Mouse (Mus musculus) layer of hippocampus, adult 2 months (tissue): ENCODE measurements at regions not wholly inside any gene's neighbourhood (a gene's known extent, or its start where the extent isn't known, plus 50 kb on each side); places are given as distances from the start of the nearest gene placed in this dataset.

ENCODE experiments used
- DNase-seq, 2 experiments: peaks; one replicate each; pipeline ENCODE4 v3.0.0; 2022; ENCODE audit warnings: low spot score in 2 of 2
- H3K27ac ChIP-seq: fragments of 200-600 bp; 2 replicates; pipeline ENCODE4 v1.8.1; 2022
- H3K4me3 ChIP-seq: fragments of 200-600 bp; 2 replicates; pipeline ENCODE4 v1.8.1; 2022; ENCODE audit warnings: mild to moderate bottlenecking
- CTCF ChIP-seq: fragments of 200-600 bp; conservative IDR thresholded peaks from 2 replicates; pipeline ENCODE4 v1.8.1; 2022; ENCODE audit warnings: antibody characterized with exemption, mild to moderate bottlenecking, moderate library complexity

- H3K4me3 ChIP-seq = no peak overlapping the region
- no peak for TF ChIP-seq CTCF
- no peak for DNase-seq
- no peak overlapping the region for H3K27ac ChIP-seq
Measured at GRCm38 (mm10) chr10:99959279-99959678, 56.2 kb upstream of the Kitl start.

GRCm38 (mm10) chr10:99952486-99952885, 62.9 kb upstream of the Kitl start:
- H3K4me3 ChIP-seq = no peak overlapping the region
- TF ChIP-seq CTCF = no peak
- no peak for DNase-seq
- H3K27ac ChIP-seq = no peak overlapping the region

DNA sequence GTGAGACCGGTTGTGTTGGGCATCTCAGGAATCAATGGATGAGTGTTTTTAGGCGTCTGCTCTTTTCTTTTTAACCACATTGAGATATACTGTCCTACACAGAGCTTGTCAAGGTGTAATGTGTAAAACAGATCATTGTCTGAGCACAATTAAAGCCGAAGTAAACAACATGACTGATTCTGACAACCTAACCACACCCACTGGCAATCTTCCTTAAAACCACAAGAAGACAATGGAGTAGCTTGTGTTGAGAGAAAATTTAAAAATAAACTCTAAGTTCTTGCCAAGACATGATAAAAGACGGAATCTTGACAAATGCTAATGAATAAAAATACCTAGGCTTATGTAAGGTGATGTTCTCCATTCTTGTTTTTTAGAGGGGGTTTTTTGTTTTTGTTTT, 63.7 kb upstream of the Kitl start:
- Histone ChIP-seq H3K27ac (no peak overlapping the region), H3K4me3 (no peak overlapping the region)
- DNase-seq = no peak
- no peak for TF ChIP-seq CTCF

DNA sequence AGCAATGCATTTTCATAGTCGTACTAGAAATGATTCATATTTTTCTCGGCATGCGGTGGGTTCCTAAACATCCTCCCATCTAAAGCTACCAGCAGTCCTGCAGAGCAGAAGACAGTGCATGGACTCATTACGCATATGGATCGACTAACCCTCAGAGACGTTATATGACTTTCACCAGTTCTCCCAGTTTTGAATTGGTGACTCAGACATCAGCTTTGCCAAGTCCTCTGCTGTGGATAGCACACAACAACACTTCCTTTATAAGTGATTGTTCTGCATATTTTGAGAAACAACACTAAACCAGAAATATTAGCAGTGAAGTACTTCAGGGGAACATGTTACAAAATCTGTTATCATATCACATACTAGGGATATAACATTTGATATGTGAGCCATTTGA, 64.1 kb upstream of the Kitl start:
- no peak for DNase-seq
- no peak for TF ChIP-seq CTCF

GRCm38 (mm10) chr10:99948740-99949139, 66.7 kb upstream of the Kitl start:
- H3K4me3 ChIP-seq = no peak overlapping the region
- TF ChIP-seq CTCF = no peak
- DNase-seq = no peak
- H3K27ac ChIP-seq = no peak overlapping the region

More for the DNA sequence above, 64.1 kb upstream of the Kitl start:
- no peak overlapping the region for H3K27ac ChIP-seq
- no peak overlapping the region for H3K4me3 ChIP-seq

DNA sequence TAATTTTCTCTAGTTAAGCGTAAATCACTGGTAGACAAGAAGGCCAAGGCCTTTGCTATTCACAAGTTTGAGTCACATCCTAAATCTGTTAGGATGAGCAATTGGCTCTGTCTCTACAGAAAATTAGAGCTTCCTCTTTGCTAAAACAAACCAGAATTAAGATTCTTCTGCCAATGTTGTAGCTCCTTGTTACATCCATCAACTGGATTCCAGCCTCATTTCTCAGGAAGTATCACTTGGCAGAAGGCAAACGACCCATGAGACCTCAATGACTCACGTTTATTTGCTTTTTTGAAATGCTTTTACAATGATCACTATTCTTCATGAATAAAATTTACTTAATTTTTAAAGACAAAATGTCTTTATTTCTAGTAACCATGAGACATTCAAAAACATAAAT, 70.0 kb upstream of the Kitl start:
- H3K27ac ChIP-seq = no peak overlapping the region
- no peak for TF ChIP-seq CTCF
- DNase-seq = no peak
- H3K4me3 ChIP-seq = no peak overlapping the region

DNA sequence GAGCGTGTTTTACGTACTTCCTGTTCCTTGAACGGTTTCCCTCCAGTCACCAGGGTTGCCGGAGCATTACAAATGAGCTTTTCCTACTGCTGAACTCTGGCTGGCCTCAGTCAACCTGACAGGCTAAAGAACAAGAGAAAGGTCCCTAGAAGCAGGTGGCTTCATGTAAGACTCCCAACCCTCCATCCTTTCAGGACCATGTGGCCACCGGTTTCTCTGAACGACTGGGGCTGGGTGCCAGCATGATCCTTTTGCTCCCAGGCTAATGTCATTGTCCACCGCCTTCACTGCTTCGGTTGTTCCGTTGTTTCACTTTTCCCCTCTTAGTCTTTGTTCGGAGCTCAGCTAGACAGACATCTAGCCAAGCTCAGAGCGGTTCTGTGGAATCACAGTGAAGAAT, 73.8 kb upstream of the Kitl start:
- no peak overlapping the region for H3K4me3 ChIP-seq
- no peak overlapping the region for H3K27ac ChIP-seq
- DNase-seq = no peak
- no peak for TF ChIP-seq CTCF

GRCm38 (mm10) chr10:99938901-99939300, 76.5 kb upstream of the Kitl start:
- no peak overlapping the region for H3K4me3 ChIP-seq
- TF ChIP-seq CTCF = no peak
- no peak overlapping the region for H3K27ac ChIP-seq
- no peak for DNase-seq

DNA sequence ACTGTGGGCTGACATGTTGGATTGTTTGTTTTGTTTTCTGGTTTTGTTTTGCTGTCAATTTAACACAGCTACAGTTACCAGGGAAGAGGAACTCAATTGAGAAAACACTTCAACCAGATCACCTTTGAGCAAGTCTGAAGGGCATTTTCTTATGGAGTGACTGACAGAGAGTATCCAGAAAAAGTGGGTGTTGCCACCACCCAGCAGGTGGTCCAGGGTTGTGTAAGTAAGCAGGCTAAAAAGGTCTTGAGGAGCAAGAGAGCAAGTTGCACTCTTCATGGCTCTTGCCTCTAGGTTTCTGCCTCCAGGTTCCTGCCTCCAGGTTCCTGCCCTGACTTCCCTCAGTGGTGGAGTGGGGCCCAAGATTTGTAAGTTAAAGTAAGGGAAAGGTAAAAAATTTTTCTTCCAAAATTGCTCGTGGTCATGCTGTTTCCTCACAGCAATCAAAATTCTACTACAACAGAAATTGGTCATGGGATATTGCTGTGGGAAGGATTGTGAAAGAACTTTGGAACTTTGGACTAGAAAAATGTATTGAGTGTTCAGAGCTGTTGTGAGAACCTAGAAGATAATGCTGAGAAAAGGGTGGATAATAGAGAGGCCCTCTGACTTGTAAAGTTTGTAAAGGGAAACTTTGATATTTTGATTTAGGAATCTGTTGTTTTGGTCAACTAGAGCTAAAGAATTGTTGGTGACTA, 77.4 kb upstream of the Kitl start:
- Histone ChIP-seq H3K4me3 (no peak overlapping the region), H3K27ac (no peak overlapping the region)
- no peak for TF ChIP-seq CTCF
- DNase-seq = no peak

DNA sequence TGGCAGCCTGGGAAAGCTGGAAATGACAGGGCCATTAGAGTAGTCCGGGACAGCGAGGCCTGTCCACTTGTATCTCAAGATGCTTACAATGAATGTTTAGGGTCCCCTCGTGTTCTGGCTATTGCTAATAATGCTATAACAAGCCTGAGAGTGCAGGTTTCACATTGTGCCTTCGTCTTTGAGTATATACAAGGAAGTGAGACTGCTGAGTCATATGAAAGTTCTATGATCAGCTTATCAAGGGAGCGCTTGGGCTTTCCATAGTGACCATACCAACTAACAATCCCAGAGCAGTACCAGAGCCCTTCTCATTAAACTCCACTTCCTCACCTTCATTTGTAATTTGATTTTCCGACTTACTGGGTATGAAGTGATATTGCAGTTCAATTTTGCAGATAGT, 86.2 kb upstream of the Kitl start:
- H3K27ac ChIP-seq = no peak overlapping the region
- DNase-seq = no peak
- TF ChIP-seq CTCF = no peak
- no peak overlapping the region for H3K4me3 ChIP-seq

- no peak for DNase-seq
- Histone ChIP-seq H3K4me3 (no peak overlapping the region), H3K27ac (no peak overlapping the region)
- no peak for TF ChIP-seq CTCF
Measured at GRCm38 (mm10) chr10:99927913-99928312, 87.5 kb upstream of the Kitl start.

- no peak for DNase-seq
- no peak for TF ChIP-seq CTCF
- Histone ChIP-seq H3K27ac (no peak overlapping the region), H3K4me3 (no peak overlapping the region)
Measured at GRCm38 (mm10) chr10:99926327-99926954, 89.0 kb upstream of the Kitl start.

- no peak overlapping the region for H3K27ac ChIP-seq
- no peak overlapping the region for H3K4me3 ChIP-seq
- TF ChIP-seq CTCF = no peak
- no peak for DNase-seq
Measured at GRCm38 (mm10) chr10:99924541-99924940, 90.9 kb upstream of the Kitl start.

DNA sequence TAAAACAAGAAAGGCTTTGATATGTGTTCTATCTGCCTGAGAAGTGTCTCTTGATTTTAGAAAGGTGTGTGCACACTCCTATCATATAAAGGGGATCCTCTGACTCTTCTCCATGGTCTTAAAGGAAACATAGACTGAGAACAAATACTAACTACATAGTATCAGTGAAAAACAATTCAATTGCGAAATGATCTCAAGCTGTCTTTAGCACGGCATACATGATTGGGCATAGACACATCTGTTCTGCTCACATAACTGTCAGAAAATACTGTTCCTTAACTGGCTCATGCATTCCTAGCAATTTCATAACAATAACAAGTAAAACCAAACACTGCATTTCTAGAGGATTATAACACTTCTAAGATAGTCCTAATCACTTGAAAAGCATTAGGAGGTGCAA, 95.5 kb upstream of the Kitl start:
- H3K27ac ChIP-seq = no peak overlapping the region
- no peak for TF ChIP-seq CTCF
- H3K4me3 ChIP-seq = no peak overlapping the region
- DNase-seq = no peak
